Mouse (Mus musculus) megakaryocyte progenitor cell, adult 5-6 weeks (primary cell): ENCODE results near the gene Rapgef4. TPM values are rescaled to one million over a fixed set of nuclear protein-coding genes. Genes with fewer than 3 reads are reported as not detected.

Source experiments
- ATAC-seq: replicated peaks from 2 replicates; pipeline ENCODE4 v1.8.0; 2016; ENCODE audit warnings: mild to moderate bottlenecking, moderate TSS enrichment, inconsistent platforms; ENCODE audit not compliant: poor library complexity
- total RNA-seq, 2 experiments: library from RNA; stranded (forward) in 1 of 2; stranded (reverse) in 1 of 2; fragments of 157-497, 149-512 nt in 1 of 2; fragments of 200-1000 nt in 1 of 2; gene quantifications; 2 replicates each; pipeline versions ENCODE4 v1.2.3 to v1.2.4; 2015 to 2017

Rapgef4 gene
- total RNA-seq, 2 experiments from 2014 or later: 0.50 to 3.8 TPM

DNA sequence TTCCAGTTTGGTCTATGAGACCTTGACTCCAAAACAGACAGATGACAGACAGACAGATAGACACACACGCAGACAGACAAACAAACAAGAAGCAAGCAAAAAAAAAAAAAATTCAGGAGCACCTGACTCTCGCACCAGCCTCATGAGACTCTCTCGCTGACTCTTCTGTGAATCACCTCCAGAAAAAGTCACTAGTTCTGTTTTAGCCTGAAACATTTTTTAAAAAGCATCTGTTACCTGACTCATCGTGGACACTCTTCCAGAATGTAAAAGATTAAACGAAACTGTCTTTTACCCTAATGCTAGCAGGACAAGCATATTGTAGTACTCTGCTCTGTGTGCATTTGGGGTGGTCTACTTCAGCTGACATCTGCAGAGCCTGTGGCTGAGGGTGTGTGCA lies 44.6 kb downstream of the Rapgef4 start:
- no peak for ATAC-seq

DNA sequence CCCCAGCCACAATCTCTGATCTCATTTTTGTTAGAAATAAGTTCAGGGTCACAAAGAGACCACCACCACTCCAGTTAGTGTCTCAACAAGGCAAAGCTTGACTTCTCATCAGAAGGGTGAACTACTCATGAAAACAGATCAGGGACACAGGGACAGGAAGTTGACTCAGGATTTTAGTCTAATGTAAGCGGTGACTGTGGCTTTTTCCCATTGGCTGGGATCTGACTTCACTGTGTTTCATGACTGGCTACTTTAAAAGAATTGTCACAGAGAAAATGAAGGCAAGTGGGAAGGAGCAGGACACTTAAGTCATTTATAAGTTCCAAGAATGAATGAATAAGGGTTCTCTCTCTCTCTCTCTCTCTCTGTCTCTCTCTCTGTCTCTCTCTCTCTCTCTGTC lies 45.5 kb downstream of the Rapgef4 start:
- ATAC-seq: no peak

DNA sequence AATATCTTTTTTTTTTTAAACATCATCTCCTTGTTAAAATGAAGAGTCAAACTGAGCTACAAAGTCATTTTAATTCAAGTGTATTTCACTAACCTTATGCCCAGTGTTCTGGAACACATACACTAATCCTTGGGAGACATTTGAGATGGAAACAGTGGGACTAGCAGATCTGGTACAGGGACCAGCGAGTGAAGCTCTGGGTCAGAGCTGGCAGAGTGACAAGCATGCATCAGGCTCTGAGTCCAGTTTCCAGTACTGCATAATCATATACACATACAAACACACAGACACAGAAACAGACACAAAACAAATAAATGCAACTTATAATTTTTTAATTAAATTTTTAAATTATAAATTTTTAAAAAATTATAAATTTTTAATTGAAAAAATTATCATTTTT lies 48.0 kb downstream of the Rapgef4 start:
- ATAC-seq: no peak

DNA sequence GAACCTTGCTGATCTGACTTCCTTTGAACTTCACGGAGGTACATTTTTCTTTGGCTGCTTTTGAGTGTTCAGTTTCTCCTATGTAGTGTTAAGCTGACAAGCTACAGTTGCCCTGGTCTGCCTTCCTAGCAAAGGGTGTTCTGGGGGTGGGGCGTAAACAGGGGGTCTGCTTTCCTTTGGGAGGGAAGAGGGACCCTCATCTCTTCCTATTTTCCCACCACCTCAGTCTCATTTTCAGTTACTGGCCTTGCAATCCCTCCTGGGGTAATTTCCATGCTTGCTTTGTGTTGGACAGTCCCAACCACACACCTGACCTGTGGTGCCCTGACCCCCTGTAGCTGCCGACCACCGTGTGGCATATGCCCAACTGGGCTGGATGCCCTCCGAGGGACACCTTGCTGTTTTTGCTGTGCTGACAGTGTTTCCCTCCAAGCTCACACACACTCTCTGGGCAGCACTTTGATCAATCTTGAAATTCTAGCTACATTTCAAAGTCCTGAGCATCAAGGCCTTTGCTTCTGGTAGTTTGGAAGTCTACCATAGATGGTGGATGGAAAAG lies 48.6 kb downstream of the Rapgef4 start:
- ATAC-seq: no peak

DNA sequence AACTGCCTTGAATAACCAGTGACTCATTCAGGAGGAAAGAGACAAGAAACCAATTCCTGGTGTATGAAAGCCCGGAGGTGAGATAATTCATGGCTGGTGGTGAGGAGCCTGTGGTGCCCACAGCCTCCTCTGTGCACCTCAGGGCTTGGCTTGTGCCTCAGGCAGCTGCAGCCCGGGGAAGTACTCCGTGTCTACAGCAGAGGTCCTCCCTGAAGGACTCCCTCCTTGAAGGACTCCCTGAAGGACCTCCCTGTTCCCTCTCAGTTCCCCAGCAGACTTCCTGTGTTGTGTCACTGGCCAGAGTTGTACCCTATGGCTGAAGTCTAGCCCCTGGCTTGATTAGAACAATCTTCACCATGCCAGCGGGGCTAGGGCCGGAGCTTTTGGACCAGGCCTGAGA lies 50.7 kb downstream of the Rapgef4 start:
- ATAC-seq: peak; percentile 89

DNA sequence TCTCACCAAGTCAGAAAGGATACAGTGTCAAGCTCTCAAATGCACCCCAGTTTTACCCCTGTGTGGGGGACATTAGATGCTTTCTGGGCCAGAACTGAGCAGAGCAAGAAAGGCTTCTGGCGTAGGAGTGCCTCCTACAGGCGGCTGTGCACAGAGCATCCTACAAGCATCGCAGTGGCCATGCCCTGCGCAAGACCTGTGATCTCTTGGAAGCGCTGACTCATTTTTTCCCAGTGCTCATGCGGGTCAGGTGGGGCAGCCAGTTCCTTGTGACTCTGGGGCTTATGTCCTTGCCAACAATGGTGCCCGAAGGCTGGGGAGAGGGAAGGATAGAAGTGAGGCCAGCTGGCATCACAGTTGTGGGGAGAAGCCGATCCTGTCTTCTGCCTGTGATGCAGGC lies 54.6 kb downstream of the Rapgef4 start:
- peak; percentile 74 for ATAC-seq

DNA sequence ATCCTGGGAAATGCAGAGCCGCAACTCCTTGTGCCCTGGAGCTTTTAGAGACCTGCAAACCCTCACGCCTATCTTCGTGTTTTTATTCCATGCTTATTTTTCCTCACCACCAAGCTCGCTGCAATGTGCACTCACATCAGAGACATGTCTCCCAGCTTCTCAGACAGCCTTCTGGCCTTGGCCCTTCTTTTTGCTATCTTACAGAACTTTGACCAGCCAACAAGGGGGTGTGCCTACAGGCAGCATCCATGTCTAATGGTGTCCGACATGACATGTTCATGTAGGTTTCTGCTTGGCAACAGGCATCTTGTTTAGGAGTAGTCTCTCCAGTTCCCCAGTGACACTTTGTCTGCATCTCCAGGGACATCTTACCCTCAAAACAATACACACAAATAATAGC lies 56.3 kb downstream of the Rapgef4 start:
- ATAC-seq: no peak

DNA sequence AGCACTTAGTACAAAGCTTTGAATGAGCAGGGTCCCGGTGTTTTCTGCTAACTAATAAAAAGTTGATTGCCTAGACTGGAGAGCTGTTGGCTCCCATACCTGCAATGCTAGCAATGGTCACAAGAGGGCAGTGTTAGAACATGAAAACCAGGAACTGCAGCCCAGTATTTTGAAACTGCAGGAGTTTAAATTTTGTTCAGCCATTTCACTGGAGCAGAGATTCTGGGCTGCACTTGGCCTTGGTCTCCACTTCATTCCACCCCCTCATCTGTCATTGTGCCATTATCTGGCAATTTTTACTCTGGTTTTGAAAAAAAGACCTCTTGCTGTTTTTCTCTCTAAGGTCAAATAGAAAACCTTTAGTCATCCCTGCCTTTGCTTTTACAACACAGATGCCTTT lies 57.2 kb downstream of the Rapgef4 start:
- peak; percentile 82 for ATAC-seq

DNA sequence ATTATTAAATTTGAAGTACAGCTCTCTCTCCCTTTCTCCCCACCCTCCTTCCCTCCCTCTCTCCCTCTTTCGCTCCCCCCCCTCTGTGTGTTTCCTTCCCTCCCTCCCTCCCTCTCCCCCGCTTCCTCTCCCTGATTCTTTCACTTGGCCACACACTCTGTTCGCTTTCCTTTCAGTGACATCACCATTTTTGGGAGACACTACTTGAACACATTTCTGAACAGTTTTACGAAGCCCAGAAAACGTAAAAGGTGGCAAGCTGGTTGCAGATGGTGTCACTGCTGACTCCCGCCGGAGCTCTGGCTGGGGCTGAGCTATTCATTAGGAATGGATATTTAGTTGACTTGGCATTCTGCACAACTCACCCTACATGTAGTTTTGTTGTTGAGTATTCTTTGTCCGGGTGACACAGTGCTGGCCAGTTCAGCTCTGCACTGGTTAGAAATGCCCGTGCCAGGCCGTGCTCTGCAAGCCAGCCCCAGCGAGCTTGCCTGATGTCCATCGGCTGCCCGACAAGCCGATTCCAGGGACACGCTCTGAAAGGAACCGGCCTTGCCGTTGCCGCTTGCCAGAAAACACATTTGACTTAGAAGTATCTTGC lies 57.7 kb downstream of the Rapgef4 start:
- ATAC-seq: no peak

DNA sequence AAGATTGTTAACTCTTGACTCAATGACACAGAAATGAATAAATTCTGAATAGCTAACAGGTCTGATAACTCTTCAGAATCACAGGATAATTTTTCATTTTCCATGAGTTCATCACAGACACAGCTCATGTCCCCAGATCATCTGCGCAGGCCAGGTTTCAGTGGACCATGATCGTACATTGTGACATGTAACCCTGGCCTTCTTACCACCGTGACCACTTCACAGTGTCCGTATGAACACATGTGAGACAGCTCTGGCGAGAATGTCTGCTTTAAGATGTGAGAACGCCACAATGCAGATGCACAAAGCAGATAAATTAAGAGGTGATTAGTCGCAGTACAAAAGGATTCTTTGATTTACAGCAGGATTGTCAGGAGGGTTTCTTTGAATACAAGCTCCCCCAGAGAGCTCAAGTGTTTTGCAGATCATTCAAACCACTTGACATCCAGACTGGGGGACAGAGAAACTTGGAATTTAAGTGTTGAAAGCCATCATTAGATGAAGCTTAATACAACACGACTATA lies 58.5 kb downstream of the Rapgef4 start:
- no peak for ATAC-seq

DNA sequence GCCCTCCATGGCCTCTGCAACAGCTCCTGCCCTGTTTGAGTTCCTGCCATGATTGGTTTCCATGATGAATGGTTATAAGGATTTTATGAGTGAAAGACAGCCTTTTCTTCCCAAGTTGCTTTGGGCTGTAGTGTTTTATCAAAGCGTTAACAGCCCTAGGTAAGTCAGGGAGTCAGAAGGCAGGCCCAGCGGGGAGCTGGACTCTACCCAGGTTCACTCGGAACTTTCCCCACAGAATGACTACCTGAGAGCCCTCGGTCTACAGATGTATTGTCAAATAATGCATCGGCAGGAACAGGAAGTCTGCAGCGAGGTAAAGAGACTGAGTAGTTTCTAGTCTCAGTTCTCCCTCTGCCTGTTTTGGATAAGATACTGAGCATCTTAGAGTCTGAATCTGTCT lies 60.0 kb downstream of the Rapgef4 start:
- no peak for ATAC-seq

DNA sequence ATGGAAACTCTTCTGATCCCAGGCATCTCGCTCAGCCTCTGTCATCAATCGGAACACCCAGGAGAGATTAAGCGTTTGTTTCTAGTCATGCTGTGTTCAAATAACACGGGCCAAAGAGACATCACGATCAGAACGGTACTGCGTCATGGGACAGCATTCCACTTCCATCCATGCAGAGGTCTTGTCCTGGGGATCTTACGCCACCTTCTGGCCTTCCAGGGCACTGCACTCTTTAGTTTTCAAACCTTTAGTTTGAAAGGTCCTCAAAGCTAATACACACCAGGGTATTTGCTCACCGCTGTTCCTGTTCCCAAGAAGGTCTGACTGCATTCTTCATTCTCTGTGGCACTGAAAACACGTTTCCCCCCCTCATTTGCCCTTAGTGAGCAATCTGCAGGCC lies 61.1 kb downstream of the Rapgef4 start:
- ATAC-seq: no peak

DNA sequence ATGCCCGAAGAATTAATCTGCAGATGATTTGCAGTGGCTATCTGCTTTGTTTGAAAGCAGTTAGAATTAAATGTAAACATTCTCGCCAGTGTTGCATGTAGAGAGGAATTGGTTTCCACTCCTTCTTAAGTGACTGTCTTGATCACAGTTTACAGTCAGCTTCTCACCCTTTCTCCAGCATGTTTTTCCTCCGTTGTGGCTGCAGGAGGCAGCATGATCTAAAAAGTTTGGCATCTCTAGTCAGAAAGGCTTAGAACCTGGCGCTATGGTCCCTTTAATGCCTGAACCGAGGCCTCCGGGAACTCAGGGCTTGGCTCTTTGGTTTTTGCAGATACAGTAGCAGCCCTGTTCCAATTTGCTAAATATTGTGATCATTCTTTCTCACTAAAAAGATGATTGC lies 63.2 kb downstream of the Rapgef4 start:
- ATAC-seq: no peak

DNA sequence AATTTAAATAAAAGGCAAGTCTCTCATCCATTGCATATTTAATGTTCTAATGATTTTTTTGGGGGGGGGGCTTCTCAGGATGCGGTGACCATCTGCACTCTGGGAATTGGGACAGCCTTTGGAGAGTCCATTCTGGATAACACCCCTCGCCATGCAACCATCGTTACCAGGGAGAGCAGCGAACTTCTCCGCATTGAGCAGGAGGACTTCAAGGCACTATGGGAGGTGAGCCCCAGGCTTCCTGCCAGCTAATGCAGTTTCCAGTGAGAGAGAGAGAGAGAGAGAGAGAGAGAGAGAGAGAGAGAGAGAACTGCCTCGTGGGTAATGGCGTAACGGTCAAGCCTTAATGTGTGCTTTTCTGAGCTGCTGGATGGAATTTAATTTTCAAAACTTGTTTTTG lies 64.0 kb downstream of the Rapgef4 start:
- ATAC-seq: no peak

DNA sequence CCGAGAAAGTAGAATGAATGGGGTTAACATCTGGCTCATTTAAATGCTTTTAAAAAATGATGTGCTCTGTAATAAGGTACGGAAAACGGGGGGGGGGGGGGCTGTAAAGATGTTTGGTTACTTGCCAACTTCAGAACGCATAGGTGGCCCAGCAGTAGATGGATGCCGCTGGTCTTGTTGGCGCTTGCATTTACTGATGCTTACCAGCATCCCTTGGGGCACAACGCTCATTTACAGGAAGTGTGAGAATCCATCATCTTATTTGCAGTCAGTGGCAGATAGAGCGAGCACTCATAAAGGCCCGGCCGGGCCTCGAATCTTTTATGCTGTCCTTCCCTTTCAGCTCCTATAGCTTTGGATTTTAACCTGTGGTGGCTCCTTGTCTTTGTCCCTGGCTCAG lies 64.6 kb downstream of the Rapgef4 start:
- no peak for ATAC-seq

DNA sequence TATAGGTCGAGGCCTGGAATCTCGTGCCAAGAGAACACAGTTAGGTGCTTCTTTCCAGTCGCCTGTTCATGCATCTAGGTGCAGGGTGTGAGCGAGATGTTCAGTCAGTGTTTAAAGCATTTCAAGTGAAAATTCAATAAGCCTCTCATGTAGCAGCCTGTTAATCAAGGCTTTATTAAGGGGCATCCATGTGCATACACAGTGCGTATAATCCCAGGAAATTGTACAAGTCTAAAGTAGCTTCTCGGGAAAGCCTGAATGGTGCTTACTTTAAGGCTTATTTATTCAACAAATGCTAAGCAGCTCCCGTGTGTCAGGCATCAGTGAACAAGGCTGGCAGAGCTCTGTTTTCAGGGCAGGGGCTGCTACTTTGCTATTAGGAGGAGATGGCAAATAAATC lies 69.4 kb downstream of the Rapgef4 start:
- no peak for ATAC-seq

DNA sequence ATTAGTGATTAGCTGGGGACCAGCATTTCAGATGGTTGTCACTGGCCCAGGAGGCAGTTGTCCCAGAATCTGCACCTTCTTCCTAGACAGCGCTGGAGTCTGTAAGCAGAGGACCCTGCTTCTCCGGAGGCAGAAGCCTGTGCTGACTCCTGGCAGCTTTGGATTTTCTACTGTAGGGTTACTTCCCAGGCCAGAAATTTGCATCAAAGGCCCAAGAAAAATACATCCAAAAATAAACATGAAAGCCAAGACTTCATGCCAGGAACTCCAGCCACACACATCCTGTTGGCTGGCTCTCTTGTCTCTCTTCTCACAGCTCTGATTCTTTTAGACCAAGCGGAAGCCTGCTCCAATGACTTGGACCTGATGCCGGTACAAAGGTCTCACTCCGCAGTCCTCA lies 73.2 kb downstream of the Rapgef4 start:
- ATAC-seq: no peak

DNA sequence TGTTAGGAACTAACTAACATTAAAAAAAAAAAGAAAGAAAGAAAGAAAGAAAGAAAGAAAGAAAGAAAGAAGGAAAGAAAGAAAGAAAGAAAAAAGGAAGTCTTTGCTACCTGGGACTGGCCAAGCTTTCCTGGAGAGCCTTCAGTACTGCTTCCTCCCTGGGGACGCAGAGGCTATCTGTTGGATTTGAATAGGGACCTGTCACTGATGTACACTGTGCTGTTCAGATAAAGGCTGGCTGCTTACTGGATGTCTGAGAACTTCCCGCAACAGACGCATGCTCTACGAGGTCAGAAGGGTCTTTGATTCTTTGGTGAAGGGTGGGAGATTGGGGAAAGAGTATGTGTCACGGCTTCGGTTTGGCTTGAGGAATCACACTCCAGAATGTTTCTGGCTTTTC lies 73.7 kb downstream of the Rapgef4 start:
- no peak for ATAC-seq

DNA sequence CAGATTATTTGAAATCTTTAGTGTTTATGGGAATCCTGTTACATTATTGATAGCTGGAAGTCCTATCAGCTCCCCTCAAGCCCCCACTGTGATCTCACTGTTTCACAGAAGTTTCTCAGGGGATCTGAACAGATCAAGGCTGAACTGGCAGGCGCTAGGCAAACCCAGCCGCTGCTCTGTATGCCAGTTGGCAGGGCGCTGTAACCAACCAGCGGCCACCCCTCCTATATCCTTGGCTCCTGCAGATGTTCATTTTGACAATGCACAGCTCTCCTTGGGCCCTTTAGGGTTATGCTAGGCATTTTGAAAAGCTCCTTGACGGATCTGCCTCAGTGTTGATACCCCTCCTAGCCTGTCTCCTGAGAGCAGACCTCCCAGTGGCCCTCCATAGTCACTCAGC lies 74.4 kb downstream of the Rapgef4 start:
- no peak for ATAC-seq

DNA sequence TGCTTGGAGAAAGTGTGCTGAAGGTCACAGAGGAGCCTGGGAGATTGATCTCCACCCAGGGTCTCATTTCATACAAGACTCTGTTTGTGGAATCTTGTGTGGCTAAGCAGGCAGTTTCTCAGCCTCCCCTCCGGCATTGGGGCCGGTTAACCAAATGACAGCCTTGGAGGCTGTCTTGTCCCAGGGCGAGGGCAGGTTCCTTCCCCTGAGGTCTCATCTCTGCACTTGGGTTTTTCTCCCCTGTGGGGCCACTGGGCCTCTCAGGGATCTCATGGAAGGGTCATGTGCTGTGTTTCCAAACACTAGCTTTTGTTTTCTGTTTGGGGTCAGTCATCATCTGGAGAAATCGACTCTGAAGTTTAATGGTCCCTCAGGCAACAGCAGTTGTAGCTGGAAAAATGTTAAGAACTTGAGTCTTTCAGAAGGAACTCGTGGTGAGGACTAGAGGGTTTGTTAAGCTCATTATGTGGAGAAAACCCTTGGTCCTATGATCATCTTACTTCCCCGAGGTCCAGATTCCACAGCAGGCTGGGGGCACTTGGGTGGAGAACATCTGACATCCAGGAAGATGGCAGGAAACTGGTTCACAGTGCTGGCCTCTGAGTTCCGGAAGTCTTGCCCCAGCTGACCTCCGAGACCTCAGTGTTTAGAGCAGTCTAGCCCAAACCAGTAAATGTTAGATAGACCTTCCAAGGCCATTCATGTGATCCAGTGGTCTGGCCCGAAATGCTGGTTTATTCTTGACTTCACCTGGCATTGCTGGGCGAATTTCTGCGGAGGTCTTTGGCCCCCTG lies 75.2 kb downstream of the Rapgef4 start:
- no peak for ATAC-seq

DNA sequence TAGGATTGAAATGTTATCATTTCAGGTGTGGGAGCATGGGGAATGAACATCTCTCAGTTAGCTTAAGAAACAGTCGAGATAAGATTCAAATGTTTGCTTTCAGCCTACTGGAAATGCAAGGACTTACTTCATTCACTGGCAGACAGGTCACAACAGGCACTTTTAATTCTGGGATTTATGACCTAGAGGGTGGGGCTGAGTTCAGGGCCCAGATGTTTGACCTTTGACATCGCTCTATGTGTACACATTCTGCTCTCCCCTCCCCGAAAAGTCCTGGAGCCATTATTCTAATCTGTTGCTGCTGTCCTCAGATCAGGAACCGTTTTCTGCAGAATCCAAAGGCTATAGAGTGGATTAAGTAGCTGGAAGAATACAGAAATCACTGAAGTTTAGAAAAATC lies 81.9 kb downstream of the Rapgef4 start:
- ATAC-seq: no peak

DNA sequence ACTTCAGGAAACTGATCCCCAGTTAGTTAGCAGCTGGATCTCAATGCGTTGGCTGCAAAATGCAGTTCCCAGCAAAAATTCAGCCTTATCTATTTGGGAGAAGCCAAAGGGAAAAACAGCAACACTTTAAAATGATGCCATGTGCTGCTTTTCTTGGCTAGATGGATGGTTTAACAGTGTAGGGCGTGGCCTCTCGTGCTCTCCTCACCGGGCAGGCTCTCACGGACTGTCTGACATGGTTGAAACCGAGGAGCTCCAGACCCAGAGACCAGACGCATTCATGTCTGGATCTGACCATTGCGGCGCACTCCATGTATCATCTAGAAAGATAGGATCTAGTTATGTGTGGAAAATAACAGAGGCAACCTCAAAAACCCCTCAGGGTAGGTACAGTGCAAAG lies 87.5 kb downstream of the Rapgef4 start:
- ATAC-seq: no peak
